Mouse (Mus musculus) heart, embryonic 16.5 days (tissue): Measurements from ENCODE around the gene Ager. TPM values are rescaled to one million over a fixed set of nuclear protein-coding genes. Genes with fewer than 3 reads are reported as not detected.

ENCODE experiments used
- ATAC-seq: fragments of 200-750 bp; cut with Nextera tagmentation; replicated peaks from 2 replicates; pipeline ENCODE4 v1.8.0; 2017; ENCODE audit warnings: moderate number of reproducible peaks; ENCODE audit not compliant: insufficient read depth, low FRiP score; ENCODE audit errors: extremely low read depth
- H3K27ac ChIP-seq: fragments of 300-500 bp; sonication (generic); 2 replicates; pipeline ENCODE4 v1.5.1; 2014; ENCODE audit warnings: mild to moderate bottlenecking, low read length, control low read depth, moderate library complexity
- H3K27me3 ChIP-seq: fragments of 300-500 bp; sonication (generic); 2 replicates; pipeline ENCODE4 v1.6.1; 2014; ENCODE audit warnings: low read length, mixed read lengths; ENCODE audit not compliant: control insufficient read depth, insufficient read depth
- H3K36me3 ChIP-seq: fragments of 300-500 bp; sonication (generic); 2 replicates; pipeline ENCODE4 v1.6.1; 2014; ENCODE audit not compliant: control insufficient read depth, insufficient read depth
- H3K4me1 ChIP-seq: fragments of 300-500 bp; sonication (generic); 2 replicates; pipeline ENCODE4 v1.6.1; 2014; ENCODE audit warnings: low read length, mixed read lengths; ENCODE audit not compliant: control insufficient read depth, insufficient read depth
- H3K4me2 ChIP-seq: fragments of 300-500 bp; sonication (generic); 2 replicates; pipeline ENCODE4 v1.6.1; 2014; ENCODE audit warnings: low read depth, mild to moderate bottlenecking, control low read depth, low read length
- H3K4me3 ChIP-seq: fragments of 300-500 bp; sonication (generic); 2 replicates; pipeline ENCODE4 v1.5.1; 2014; ENCODE audit warnings: mild to moderate bottlenecking, control low read depth, low read length
- H3K9ac ChIP-seq: fragments of 300-500 bp; sonication (generic); 2 replicates; pipeline ENCODE4 v1.6.1; 2014; ENCODE audit warnings: low read length, control low read depth
- H3K9me3 ChIP-seq: fragments of 300-500 bp; sonication (generic); replicated peaks from 2 replicates; pipeline ENCODE4 v1.6.1; 2016; ENCODE audit warnings: low read length; ENCODE audit not compliant: control insufficient read depth
- WGBS: fragments of 180-500 bp; shearing (Covaris S2); extraction: QIAGEN DNeasy Blood & Tissue Kit; methylation state at CpG from one replicate; pipeline ENCODE4 v1.1.7; 2014; 5-methylcytosine and 5-hydroxymethylcytosine counted together
- polyA plus RNA-seq: library from polyadenylated mRNA; unstranded; fragments of >200 nt; fragmentation: Nextera tagmentation; extraction: Ambion mirVana; gene quantifications from 2 replicates; pipeline ENCODE4 v1.2.1, GENCODE M21; 2015

Gene Ager
- polyA plus RNA-seq, 1 experiment from 2014 or later: 4.7 TPM

DNA sequence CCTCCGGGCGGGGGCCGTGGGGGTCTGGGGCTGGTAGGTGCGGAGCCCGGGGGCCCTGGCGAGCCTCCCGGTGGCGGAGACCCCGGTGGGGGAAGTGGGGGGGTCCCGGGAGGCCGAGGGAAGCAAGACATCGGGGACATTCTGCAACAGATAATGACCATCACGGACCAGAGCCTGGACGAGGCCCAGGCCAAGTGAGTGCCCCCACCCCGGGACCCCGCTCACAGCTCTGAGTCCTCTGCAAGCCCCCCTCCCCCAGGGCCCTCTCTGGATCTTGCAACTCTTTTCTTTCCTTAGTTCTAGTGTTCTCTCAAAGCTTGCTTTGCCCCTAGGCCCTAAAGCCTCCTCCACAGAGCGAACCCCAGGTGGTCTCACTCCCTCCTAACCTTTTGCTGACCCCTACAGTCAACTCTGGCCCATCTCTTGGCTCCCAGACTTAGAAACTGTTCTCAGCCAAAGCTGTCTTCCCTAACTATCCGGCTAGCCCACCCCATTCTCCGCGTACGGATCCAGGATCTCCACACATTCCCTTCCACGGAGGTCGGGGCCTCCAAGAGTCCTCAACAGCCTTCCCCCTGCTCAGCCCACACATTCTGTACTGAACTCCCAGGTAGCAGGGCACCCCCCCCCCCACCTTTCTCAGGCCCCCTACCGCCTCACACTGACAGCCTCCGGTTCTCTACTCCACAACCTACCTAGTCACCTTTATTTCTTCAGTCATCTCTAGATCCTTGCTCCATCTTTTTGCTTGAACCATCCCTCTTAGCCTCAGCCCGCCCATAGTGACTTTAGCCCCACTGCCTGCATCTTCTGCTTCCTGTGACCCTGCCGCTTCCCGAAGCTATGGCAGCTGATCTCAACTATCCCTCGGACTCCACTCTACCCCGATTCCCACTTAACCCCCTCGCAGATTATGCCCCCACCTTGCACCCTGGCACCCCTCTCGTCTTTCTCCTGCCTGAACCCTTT is 4.8 kb upstream of the Ager start:
- 0 out of 2 replicates have a peak, but pooled peaks have one; percentile 2 for ATAC-seq
- Histone ChIP-seq H3K4me1 (peaks cover 54% of the 10 kb centered on the region), H3K4me3 (peak overlapping the region; percentile 87), H3K4me2 (peak overlapping the region; percentile 100), H3K27me3 (no peaks in the 10 kb centered on the region), H3K36me3 (peaks cover 13% of the 10 kb centered on the region), H3K9ac (peak overlapping the region; percentile 98), H3K27ac (peak overlapping the region; percentile 88), H3K9me3 (no peaks in the 10 kb centered on the region)
- 2% methylated on average over 27 of the region's 32 CpGs for WGBS

DNA sequence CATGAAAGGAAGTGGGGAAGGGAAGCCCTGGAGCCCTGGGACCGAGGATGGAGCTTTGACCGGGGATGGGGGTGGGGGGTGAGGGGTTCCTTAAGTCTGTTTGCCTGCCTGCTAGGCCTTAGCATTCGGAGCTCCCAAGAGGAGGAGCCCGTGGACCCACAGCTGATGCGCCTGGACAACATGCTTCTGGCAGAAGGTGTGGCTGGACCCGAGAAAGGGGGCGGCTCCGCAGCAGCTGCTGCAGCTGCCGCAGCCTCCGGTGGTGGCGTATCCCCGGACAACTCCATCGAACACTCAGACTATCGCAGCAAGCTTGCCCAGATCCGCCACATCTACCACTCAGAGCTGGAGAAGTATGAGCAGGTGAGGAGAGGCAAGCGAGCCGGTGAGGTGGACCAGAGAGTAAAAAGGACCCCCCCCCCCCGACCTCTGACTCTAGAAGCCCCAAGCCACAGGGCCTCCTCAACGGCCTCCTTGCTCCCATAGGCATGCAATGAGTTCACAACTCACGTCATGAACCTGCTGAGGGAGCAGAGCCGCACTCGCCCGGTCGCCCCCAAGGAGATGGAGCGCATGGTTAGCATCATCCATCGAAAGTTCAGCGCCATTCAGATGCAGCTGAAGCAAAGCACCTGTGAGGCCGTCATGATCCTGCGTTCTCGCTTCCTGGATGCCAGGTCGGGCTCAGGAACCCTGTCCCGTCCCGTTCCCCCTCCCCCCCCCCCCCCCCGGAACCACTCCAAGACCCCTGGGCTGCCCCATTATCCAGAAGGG is 3.7 kb upstream of the Ager start:
- Histone ChIP-seq H3K4me1 (peaks cover 46% of the 10 kb centered on the region), H3K27ac (0 out of 2 replicates have a peak overlapping the region, but pooled peaks have one; percentile 88), H3K4me3 (peak overlapping the region; percentile 87), H3K27me3 (no peaks in the 10 kb centered on the region), H3K9me3 (no peaks in the 10 kb centered on the region), H3K4me2 (peak overlapping the region; percentile 100), H3K9ac (peak overlapping the region; percentile 98), H3K36me3 (peaks cover 13% of the 10 kb centered on the region)
- WGBS: 56% methylated on average over 33 of the region's 34 CpGs
- ATAC-seq: no peak

DNA sequence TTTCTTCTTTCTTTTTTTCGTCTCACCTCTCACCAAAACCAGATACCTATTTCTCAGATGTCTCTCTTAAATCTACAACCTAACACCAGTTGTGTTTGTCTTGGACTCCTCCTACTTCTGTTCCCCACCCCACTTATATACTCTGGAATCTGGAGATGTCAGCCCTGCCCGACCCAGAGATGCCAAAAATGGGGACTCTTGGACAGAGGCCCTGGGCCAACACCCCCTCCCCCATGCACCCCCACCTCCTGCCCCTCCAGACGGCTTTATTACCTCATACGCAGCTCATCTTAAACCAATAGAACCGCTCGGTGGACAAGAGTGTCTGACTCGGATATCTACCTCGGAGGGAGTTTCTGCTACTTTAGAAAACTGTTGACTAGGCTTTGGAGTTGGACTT is 1.6 kb upstream of the Ager start:
- no peak overlapping the region for H3K4me2 ChIP-seq
- H3K9me3 ChIP-seq: no peaks in the 10 kb centered on the region
- H3K4me1 ChIP-seq: peaks cover 33% of the 10 kb centered on the region
- no peak for ATAC-seq
- H3K9ac ChIP-seq: no peak overlapping the region
- H3K27me3 ChIP-seq: no peaks in the 10 kb centered on the region
- peaks cover 17% of the 10 kb centered on the region for H3K36me3 ChIP-seq
- WGBS: 59% methylated on average over 8 of the region's 8 CpGs
- no peak overlapping the region for H3K27ac ChIP-seq
- no peak overlapping the region for H3K4me3 ChIP-seq

DNA sequence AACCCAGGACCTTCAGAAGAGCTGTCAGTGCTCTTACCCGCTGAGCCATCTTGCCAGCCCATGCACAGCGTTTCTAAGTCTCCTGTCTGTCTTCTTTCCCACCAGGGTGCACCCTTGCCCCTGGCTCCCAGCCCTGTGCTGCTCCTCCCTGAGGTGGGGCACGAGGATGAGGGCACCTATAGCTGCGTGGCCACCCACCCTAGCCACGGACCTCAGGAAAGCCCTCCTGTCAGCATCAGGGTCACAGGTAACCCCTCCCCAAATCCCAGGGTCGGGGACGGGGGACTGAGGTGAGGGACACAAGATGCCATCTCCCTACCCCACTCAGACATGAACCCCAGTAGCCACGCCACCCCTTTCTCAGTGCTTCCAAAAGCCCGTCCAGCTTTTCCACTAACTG is 2.2 kb downstream of the Ager start:
- ATAC-seq: no peak
- H3K9ac ChIP-seq: no peak overlapping the region
- no peak overlapping the region for H3K4me3 ChIP-seq
- no peaks in the 10 kb centered on the region for H3K27me3 ChIP-seq
- no peak overlapping the region for H3K4me2 ChIP-seq
- H3K36me3 ChIP-seq: peaks cover 14% of the 10 kb centered on the region
- H3K27ac ChIP-seq: no peak overlapping the region
- peaks cover 31% of the 10 kb centered on the region for H3K4me1 ChIP-seq
- no peaks in the 10 kb centered on the region for H3K9me3 ChIP-seq
- 78% methylated on average over 9 of the region's 9 CpGs for WGBS

DNA sequence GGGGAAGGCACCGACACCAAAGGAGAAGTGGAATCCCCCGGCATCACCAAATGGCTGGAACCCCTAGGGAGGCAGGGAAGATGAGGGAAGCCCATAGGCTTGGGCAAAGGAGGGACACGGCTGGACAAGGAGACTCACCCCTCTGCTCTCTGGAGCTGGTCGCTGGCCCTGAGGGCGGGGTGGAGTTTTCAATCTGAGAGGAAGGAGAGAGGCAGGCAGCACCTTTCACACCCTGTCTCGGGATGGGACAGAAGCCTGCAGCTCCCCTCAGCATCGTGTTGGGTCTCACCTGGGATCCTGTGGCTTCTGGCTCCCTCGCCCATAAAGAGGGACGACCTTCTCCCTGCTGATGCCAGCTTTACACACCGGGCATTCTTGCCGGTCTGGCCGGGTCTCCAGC is 4.1 kb downstream of the Ager start:
- no peak overlapping the region for H3K27ac ChIP-seq
- H3K27me3 ChIP-seq: no peaks in the 10 kb centered on the region
- no peak overlapping the region for H3K4me3 ChIP-seq
- WGBS: 83% methylated on average over 12 of the region's 12 CpGs
- H3K9me3 ChIP-seq: no peaks in the 10 kb centered on the region
- H3K4me1 ChIP-seq: peaks cover 35% of the 10 kb centered on the region
- H3K4me2 ChIP-seq: peak overlapping the region; percentile 96; the same call in 1 of the 2 replicates
- H3K9ac ChIP-seq: no peak overlapping the region
- ATAC-seq: no peak
- peaks cover 6% of the 10 kb centered on the region for H3K36me3 ChIP-seq

DNA sequence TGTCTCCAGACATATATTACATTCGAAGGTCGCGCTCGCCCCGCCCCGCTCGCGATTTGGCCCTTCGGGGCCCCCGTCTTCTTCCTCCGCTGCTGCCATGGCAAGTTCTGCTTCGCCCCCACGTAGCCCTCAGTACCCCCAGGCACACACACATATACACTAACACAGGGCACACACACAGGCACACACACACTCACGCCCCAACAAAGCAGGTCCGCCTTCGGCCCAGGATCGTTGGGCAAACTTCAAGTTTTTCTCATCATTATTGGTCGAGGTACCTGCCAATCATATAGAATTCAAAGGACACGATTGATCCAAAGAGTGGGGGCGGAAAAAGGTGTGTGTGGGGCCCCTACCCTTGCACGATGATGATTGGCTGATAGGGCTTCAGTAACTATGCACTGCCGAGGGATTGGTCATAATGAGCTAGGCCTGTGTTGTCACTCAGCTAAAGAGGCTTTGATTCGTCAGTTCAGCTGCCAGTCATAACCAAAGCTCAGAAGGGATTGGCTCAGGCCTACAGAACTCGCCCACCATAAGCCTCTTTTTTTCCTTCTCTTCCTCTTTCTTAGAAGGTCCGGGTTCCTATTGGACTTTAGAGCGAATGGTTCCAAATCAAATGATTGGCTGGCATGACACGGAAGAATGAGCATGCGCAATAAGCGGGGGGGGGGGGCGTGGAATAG is 5.9 kb downstream of the Ager start, which contains the start of gene Rnf5:
Gene Rnf5, minus strand, starts transcription at position 316 of the 686 bp plus-strand sequence.
- Histone ChIP-seq H3K4me2 (peak within 1 kb of the TSS; percentile 96), H3K4me1 (peaks cover 41% of the 10 kb centered on the region), H3K9ac (peak within 1 kb of the TSS; percentile 93), H3K9me3 (no peaks in the 10 kb centered on the region), H3K27me3 (no peaks in the 10 kb centered on the region), H3K27ac (peak within 1 kb of the TSS; percentile 96), H3K36me3 (peaks cover 11% of the 10 kb centered on the region), H3K4me3 (peak within 1 kb of the TSS; percentile 83)
- ATAC-seq: peak; percentile 91
- 0% methylated on average over 30 of the region's 30 CpGs for WGBS

DNA sequence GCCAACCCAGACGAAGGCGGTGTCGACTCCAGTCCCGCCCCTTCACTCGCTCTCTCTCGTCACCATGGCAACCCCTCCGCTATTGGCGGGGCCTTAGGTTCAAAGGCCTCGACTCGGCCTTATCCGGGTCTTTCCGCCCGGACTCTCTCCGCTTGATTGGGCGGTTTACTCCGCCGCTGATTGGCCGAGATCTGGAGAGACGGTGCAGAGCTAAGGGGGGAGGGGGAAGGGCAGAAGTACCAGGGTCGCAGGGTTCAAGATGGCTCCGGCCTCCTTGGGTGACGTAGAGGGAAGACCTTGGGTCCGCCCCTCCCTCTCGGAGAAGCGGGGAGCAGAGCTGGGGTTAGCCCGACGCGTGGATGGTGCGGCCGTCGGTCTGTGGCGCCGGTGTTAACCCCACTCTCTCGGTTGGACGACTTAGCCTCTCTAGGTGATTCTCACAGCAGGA is 6.4 kb downstream of the Ager start, which contains the start of gene Agpat1:
Gene Agpat1, plus strand, starts transcription at position 202 of the 448 bp plus-strand sequence.
- H3K4me1 ChIP-seq: peaks cover 46% of the 10 kb centered on the region
- peak within 1 kb of the TSS; percentile 83 for H3K4me3 ChIP-seq
- peak; percentile 85 for ATAC-seq

DNA sequence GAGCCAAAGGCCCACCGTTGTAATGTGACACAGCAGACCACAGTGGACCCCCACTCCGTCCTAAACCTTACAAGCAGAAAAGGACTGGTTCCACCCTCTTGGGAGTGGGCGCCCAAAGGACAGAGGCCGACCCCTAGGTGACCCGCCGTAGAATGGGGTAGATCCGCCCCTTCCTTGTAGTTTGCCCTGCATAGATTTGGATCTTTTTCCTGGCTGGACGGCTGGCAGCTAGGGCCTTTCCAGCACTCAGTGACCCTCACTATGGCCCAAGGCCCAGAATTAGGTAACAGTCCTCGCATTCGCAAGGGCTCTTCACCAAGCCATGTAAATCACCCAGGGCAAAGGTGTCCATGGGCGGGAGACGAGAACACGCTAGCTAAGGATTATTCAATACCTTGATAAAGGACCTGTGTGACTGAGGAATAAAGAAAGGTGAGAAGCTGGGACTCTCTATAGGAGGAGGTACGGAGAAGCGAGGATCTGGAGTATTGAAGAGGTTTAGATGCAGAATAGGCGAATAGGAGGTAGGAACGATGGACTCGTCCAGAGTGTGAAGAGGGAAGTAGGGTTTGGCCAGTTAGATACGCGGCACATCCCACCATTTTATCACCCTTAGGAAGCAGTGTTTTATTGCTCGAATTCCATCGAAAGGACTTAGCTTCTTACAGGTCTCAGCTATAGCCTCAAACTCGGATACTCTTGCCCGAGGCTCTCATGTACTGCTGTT is 7.0 kb downstream of the Ager start:
- H3K9me3 ChIP-seq: no peaks in the 10 kb centered on the region
- ATAC-seq: no peak
- H3K27me3 ChIP-seq: no peaks in the 10 kb centered on the region
- H3K9ac ChIP-seq: peak overlapping the region; percentile 93
- H3K4me2 ChIP-seq: peak overlapping the region; percentile 89
- H3K4me1 ChIP-seq: peaks cover 47% of the 10 kb centered on the region
- peaks cover 11% of the 10 kb centered on the region for H3K36me3 ChIP-seq
- peak overlapping the region; percentile 83 for H3K4me3 ChIP-seq
- H3K27ac ChIP-seq: peak overlapping the region; percentile 96
- WGBS: 18% methylated on average over 24 of the region's 24 CpGs

More for the DNA sequence above, 6.4 kb downstream of the Ager start, which contains the start of gene Agpat1:
- peak within 1 kb of the TSS; percentile 93 for H3K9ac ChIP-seq
- H3K27ac ChIP-seq: peak within 1 kb of the TSS; percentile 96
- peak within 1 kb of the TSS; percentile 96 for H3K4me2 ChIP-seq
- H3K9me3 ChIP-seq: no peaks in the 10 kb centered on the region
- peaks cover 11% of the 10 kb centered on the region for H3K36me3 ChIP-seq
- under 1% methylated on average over 34 of the region's 35 CpGs for WGBS
- H3K27me3 ChIP-seq: no peaks in the 10 kb centered on the region
